Mouse (Mus musculus) right cerebral cortex, adult 2 months (tissue): ENCODE results near the gene Lrrc26.
A peak's percentile ranks its signal among the peaks of the same experiment; 100 is the strongest.
"Not testable (repeated sequence)": the region's sequence is repeated elsewhere in the genome, so short reads cannot be mapped to it uniquely, and the experiment has no call there.

Experiments used
- DNase-seq, 2 experiments: peaks; one replicate each; pipeline ENCODE4 v3.0.0; 2021 to 2022; ENCODE audit warnings: low spot score in 2 of 2

Lrrc26 gene

DNA sequence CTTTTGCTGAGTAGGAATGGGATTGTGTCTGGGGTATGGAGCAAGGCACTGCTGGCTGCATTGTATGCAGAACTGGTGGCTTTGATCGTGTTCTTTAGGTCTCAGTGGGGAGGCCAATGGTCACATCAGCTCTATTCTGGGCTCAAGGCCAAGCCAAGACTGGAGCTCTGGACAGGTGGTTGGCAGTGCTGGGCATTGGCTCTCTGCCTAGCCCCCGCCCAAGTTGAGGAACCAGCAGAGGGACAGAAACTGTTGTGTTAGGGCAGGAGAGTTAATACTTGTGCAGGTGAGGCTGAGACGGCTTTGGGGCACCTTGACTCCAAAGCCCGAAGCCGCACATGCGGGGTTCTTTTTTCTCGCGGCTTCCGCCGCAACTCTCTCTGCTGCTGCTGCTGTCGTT is at the start of gene Lrrc26:
Lrrc26 (plus strand) TSS at position 265 of the 400 bp plus-strand sequence.
- DNase-seq: no peak

DNA sequence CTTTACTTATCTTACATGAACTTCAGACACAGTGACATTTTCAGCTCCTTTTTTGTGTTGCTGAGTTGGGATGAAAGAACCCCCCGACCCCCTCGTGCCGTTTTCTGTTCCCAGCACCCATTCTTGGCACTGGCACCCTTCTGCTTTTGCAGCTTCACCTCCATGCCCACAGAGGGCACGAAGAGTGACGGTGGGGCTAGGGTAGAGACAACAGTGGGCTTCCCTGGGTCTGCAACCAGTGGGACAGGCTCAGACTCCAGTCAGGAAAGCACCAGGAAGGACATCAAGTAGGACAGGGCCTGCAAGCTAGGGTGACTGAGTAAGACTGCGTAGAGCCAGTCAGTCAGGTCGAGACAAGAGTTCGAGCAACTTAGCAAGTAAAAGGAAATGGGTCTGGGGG is 49.4 kb upstream of the Lrrc26 start:
- no peak for DNase-seq

DNA sequence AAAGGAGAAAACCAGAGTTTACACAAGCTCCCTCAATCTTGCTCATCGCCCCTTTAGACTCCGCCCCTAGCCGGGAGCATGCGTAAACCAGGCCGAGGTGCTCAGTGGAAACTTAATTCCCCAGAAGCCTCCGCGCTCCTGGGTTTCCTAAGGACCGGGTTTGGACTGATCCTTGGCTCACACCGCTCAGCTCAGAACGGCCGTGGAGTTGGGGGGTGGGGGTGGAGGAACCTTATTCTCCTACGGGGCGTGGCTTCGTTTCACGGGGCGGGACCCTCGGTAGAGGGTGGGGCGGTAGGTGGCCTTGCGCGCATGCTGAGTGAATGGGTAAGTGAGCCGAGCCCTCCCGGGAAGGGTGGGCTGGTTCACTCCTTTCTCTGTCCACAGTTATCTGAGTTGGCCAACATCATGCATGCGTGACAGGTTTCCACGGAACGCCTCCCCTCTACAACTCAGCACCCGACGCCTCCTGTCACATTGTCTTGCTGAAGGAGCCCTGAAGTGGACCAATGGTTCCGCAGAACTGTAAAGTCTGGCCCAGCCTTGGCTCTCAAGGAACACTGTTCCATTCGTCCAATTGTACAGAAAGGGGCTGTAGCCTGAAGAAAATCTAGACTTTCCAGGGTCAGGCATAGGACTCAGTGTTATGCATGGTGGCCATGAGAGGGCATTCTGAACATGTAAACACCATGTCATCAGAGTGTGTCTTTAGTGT is 48.8 kb upstream of the Lrrc26 start:
- peak; percentile 69 to 70 for DNase-seq

DNA sequence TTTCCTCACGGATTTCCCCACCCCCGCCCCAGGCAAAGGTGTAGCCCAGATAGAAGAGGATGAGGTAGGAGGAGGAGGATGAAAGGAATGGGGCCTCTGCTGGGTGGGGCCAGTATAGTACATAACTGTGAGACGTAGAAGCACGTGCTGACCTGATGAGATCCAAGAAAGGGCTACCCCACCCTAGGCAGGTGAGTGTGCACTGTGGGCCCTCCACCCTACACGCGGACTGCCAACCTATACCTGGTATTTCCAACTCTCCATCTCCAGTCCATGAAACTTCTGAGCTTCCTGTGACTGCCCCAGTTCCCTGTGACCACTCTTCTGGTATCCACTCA is 48.3 kb upstream of the Lrrc26 start:
- no peak for DNase-seq

DNA sequence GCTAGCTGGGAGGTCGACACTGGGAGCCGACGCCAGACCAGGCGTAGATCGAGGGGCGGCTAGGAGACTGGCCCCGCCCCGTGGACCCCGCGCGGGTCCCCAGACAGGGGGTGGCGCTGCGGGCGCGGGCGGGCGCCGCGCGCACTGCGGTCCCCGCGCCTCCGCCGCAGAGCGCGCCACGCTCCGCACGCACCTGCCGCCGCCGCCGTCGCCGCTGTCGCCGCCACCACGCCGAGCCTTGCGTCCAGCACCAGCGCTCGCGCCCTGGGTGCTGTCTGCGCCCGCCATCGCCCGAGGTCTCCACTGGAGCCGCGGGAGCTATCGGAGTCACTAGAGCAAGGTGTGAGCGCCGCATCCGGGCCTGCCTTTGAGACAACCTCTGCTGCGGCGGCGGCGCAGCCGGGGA is 47.6 kb upstream of the Lrrc26 start, which contains the start of the genes Rnf208 and Cysrt1:
Rnf208 (plus strand) TSS at position 155 of the 406 bp plus-strand sequence.
Cysrt1 (minus strand) TSS at position 352 of the 406 bp plus-strand sequence.
- DNase-seq: peak; percentile 42 to 45

DNA sequence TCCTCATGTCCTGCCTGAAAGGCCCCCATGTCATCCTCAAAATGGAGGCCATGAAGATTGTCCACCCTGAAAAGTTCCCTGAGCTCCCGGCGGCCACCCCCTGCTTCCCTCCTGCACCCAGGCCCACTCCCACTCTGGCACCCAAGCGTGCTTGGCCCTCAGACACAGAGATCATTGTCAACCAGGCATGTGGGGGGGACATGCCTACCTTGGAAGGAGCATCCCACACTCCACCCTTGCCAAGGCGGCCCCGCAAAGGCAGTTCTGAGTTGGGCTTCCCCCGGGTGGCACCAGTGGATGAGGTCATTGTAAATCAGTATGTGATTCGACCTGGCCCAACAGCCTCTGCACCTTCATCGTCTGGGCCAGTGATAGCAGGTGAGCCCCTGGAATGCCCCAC is 46.4 kb upstream of the Lrrc26 start:
- DNase-seq: no peak

DNA sequence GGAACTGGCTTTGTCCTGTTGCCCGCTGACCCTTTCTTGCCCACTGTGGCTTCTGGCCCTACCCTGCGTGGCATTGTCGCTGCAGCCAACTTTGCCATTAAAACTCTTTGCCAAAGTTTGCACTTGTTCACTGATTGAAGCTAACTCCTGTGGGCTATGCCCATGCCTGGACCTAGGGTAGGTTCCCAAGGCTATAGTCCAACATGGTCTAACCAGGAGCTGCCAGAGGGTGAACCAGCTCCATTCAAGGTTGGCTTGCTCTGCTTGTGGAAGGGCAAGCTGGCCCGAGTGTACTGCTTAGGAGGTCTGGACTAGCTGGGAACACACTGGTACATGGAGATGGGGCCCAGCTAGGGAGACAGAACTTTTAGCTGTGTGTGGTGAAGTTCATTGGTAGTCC is 45.6 kb upstream of the Lrrc26 start:
- DNase-seq: no peak

DNA sequence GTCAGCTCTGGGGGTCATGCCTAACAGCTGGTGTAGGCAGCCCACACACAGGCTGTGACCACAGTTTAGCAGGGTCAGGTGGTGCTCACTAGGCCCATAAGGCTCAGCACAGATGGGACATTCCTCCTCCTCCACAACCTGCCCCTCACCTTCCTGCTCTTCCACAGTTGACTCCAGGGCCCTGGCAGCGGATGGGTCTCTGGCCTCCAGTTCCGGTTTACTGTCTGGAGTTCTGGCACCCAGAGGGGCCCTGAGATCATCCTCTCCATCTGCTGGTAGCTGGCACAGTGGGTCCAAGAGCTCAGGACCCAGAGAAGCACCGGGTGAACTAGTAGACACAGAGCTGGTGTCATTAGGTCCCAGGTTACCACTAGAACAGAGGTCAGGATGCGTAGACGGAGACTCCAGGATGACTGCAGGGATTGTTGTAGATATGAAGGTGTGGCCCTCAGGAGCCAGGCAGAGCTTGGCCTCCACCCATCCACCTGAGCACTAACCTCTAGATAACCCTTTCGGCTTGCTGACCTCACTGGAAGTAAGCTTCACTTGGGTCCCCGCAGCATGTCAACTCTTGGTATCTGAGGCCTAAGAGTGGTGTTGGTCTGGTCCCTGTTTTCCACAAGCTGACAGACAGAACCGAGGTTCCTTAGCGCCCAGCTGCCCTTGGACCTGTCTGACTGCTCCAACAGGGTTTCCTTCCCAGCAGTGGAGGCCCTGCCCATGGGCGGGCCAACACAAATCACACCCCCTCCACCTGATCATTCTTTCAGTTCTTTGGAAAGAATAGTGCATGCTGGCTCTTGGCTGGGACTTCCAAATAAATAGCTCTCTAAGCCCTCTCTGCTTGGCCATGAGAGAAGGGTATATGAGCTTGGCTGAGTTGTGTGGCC is 43.3 kb upstream of the Lrrc26 start, which contains the start of gene AL732309.1:
AL732309.1 (minus strand) TSS at position 681 of the 890 bp plus-strand sequence.
- DNase-seq: no peak

DNA sequence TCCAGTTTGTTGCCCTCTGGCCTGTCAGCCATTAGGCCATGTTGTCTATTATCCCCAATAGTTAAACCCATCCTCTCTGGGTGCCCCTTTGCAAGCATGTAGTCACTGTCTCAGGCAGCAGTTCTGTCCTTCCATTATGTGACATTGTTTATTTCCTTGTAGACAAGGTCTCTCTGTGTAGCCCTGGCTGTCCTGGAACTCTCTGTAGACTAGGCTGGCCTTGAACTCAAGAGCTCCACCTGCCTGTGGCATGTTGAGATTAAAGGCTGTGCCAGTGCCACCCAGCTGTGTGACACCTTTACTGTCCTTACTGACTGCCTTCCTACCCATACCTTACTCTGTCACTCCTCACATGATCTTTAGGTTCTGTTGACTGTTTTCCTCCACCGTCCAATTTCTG is 37.4 kb upstream of the Lrrc26 start:
- DNase-seq: no peak

DNA sequence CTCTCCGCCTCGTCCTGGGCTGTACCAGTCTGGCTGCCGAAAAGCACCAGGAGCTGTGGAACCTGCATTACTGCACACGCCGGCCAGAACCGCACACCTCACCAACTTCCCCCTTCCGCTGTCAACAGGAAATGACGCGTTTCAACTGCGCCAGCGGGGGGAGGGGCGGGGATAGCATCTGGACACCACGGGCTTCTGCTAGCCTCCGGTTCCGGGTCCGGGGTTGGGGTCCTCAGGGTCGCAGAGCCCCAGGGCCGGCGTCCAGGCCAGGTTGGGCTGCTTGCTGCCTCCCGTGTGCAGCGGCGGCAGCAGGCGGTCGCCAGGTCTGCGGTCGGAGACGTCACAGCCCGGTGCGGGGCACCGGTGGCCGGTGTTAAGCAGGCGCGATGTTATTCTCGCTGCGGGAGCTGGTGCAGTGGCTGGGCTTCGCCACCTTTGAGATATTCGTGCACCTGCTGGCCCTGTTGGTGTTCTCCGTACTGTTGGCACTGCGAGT is 34.4 kb upstream of the Lrrc26 start, which contains the start of gene Tmem203:
Tmem203 (plus strand) TSS at position 156 of the 496 bp plus-strand sequence.
- peak; percentile 89 to 92 for DNase-seq

DNA sequence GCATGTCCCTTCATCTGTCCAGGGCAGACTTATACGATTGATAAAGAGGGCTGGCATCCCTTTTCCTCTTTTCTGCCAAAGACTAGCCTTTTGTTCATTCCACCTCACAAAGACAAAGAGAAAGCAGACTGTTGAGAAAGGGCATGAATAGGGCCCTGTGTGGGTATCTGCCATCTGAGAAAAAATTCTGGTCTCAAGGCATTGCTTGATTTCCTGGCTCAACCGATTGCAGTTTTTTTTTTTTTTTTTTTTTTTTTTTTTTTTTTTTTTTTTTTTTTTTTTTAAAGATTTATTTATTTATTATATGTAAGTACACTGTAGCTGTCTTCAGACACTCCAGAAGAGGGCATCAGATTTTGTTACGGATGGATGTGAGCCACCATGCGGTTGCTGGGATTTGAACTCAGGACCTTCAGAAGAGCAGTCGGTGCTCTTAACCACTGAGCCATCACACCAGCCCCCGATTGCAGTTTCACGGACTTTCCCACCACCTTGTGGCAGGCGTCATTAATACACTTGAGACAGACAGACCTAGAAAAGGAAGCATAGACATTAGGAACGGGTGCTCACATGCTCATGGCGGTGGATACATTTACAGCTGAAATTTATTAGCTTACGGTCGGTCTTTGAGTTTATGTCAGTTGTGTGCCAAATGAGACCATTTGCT is 33.1 kb upstream of the Lrrc26 start:
- DNase-seq: not testable (repeated sequence)

DNA sequence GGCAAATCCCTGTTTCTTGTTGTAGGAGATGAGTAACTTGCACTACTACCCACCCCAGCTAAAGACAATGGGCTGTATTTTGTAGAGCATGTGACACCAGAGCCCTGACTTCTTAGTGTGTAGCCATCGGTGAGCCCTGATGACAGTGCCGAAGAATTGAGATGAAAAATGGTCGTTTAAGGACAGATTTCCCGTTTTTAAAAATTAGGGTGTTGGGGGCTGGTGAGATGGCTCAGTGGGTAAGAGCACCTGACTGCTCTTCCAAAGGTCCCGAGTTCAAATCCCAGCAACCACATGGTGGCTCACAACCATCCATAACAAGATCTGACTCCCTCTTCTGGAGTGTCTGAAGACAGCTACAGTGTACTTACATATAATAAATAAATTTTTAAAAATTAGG is 32.5 kb upstream of the Lrrc26 start:
- DNase-seq: not testable (repeated sequence)

DNA sequence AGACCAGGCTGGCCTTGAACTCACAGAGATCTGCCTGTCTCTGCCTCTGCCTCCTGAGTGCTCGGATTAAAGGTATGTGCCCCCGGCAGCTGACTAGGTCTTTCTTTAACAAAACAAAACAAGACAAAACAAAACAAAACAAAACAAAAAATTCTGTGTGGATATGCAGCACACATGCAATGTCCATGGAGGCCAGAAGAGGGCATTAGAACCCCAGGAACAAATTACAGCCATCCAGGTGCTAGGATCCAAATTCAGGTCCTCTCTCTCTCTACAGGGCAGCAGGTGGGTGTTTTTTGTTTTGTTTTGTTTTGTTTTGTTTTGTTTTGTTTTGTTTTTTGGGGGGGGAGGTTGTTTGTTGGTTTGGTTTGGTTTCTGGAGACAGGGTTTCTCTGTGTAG is 30.8 kb upstream of the Lrrc26 start:
- no peak for DNase-seq

DNA sequence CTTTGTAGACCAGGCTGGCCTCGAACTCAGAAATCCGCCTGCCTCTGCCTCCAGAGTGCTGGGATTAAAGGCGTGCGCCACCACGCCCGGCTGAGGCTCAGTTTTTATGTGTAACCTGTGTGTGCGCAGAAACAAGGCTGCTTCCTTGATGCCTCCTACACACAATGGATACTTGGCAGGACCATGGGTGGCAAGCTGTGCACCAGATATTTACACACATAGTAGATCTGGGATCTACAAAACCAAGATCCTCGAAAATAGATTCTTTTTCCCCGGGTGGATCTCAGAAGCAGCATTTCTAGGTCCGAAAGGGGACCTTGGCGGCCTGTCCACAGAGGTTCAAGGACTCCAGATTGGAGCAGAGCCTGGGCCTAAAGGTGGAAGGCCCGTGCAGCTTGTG is 27.8 kb upstream of the Lrrc26 start:
- peak in 1 of 2 experiments; percentile 46 for DNase-seq

DNA sequence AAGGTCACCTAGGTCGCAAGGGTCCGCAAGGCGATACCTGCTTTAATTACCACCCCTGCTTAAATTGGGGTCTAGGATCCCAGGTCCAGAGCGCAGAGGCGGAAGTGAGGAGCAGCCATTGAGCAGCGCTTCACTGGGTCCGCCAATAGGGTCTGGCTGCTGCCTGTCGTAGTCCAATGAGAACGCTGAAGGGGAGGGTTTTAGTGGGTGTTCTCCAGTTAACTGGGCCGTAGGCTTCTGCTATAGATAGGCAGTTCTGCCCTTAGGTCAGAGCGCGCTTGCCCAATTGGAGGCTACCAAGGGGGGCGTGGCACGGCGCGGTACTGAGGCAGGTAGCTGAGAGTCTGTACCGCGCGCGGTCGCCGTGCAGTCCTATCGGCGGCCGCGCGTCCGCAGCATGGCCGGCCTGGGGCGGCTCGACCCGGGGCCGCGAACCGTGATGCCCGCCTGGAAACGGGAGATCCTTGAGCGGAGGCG is 27.4 kb upstream of the Lrrc26 start, which contains the start of gene Tprn:
Tprn (plus strand) TSS at position 328 of the 477 bp plus-strand sequence.
- peak; percentile 93 to 94 for DNase-seq

DNA sequence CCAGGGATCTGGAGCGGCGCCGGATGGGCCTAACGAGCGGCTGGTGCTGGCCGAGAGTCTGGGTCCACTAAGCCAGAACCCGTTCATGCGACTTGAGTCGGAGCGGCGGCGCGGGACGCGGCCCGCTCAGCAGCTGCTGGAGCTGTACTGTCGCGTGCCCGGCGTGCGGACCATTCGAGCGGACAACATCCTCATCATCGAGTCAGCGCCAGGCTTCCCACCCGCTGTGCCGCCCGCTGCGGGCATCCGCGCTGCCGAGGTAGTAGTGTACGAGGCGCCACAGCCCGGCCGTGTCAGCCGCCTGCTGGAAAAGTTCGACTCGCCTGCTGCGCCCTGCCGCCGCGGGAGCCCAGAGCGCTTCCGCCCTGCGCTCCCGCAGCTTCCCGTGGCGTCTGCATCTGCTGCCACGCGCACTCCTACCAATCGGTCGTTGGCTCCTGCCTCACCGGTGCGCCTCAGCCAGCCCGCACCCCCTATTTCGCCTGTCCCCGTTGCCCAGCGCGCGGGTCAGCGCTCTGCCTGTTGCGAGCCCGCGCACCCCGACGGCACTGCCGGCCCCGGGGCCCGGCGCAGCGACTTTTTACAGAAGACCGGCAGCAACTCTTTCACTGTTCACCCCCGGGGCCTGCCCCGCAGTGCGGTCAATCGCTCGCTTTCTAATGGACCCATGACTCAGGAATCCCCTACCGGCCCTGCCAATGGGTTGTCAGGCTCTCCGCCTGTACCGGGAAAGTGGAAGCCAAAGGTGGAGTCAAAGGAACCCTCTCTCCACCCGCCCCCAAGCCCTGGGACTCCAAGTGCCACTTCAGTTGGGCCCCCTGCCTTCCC is 26.7 kb upstream of the Lrrc26 start:
- DNase-seq: no peak

DNA sequence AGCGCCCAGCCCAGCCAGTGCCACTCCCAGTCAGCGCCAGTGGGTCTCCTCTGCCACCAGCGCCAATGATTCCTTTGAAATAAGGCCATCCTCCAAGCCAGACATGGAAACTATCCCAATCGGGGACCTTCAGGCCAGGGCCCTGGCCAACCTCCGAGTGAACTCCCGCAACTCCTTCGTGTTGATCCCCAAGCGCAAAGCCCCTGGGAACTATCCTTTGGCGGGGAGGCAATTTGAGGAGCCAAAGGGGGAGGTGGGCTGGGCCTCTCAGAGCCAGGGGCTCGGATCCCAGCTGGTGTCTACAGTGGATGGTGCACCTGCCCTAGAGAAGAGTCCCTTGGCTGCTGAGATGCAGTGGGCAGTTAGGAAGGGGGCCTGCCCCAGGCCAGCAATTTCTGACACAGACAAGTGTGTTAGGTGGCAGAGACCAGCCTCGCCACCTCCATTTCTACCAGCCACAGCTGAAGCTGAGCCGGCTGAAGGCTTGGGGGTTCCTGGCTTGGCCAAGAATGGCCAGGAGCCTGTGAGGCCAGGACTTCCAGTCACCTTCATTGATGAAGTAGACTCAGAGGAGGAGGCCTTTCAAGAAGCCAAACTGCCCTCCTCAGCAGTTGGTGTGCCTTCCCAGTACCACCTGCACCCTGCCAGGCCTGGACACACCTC is 26.0 kb upstream of the Lrrc26 start:
- no peak for DNase-seq

DNA sequence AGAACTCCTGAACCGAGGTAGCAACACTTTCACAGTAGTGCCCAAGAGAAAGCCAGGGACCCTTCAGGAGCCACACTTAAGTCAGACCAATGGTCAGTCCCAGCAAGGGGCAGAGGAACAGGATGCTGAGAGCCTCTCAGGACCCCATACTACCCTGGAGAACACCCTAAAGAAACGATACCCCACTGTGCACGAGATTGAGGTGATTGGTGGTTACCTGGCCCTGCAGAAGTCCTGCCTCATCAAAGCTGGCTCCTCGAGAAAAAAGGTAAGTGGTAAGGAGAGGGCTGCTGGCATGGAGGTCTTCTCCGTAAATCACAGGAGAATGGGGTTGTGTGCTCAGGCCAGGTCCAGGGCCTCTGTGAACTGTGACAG is 25.4 kb upstream of the Lrrc26 start:
- DNase-seq: no peak

DNA sequence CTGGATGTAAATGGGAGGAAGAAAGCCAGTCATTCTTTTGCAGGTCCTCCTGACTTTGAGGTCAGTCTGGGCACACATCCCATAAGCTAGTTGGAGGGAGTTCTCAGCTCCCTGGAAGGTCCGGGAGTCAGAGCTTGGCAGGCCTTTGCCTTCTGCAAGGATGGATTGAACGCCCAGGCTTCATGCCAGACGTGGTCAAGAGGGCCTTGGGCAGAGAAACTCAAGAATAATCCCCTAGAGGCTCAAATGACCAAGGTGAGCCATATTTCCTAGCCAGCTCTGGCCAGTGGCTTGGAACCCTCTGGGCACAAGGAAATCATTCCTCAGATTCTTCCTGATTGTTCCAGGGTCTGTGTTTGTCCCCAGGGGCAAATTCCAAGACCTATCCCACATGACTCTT is 24.9 kb upstream of the Lrrc26 start:
- no peak for DNase-seq

DNA sequence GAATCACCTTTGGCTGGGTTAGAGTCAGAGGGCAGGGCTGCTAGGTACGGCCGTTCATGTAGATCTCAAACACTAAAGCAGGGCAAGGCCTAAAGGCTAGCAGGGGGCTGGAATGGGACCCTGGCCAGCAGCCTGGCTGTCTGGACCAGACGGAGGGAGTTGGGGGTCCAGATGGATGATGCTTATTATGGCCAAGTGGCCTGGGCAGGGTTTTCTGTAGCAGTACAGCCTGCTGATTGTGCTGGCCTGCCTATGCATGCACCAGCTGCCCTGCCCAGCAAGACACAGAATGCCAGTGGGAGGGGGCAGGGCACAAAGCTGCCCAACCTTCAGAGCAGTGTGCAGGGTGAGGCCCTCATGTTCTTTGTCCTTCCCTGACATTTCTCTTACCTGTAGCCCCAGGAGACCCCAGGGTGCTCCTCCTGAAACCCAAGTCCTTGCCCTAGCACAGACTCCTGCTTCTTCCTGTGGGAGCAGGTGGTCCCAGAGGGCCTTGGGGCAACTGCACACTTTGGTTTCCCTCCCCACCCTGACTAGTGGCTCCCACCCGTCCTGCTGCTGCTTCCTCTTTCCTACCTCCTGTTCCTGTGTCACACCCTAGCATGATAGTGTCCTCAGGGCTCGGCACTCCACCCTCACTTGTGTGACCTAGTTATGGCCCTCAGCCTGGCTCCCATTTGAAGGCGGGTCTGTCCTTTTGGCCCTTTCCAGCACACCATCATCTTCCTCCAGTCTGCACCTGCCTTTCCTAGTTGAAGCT is 23.6 kb upstream of the Lrrc26 start:
- DNase-seq: no peak
